Mouse (Mus musculus) CH12.LX (cell line): ENCODE results near the gene Cyp2d22. TPM values are rescaled to one million over a fixed set of nuclear protein-coding genes. Genes with fewer than 3 reads are reported as not detected.
"Not testable (repeated sequence)": the region's sequence is repeated elsewhere in the genome, so short reads cannot be mapped to it uniquely, and the experiment has no call there.

Source experiments
- DNase-seq: peaks from one replicate; pipeline ENCODE4 v3.0.0-alpha.2; 2013; ENCODE audit errors: extremely low read depth
- H3K27ac ChIP-seq: 2 replicates; pipeline ENCODE4 v1.5.1; 2012; ENCODE audit warnings: low read depth, mild to moderate bottlenecking, control low read depth, moderate library complexity; ENCODE audit not compliant: insufficient read depth
- H3K27me3 ChIP-seq: replicated peaks from 2 replicates; pipeline ENCODE3; 2012; ENCODE audit warnings: inconsistent platforms
- H3K36me3 ChIP-seq, 2 experiments: replicated peaks in 1 of 2; 2 replicates each; pipeline versions ENCODE3 to v1.6.1; 2012; ENCODE audit warnings: inconsistent platforms in 1 of 2, low read length in 1 of 2, mild to moderate bottlenecking in 1 of 2, mixed read lengths in 1 of 2, moderate library complexity in 1 of 2; ENCODE audit not compliant: control insufficient read depth in 1 of 2, insufficient read depth in 1 of 2
- H3K4me1 ChIP-seq, 2 experiments: 2 replicates each; pipeline ENCODE4 v1.6.1; 2012; ENCODE audit warnings: inconsistent platforms in 1 of 2, moderate library complexity in 1 of 2; ENCODE audit not compliant: insufficient read depth in 2 of 2, control insufficient read depth in 1 of 2
- H3K4me2 ChIP-seq: 2 replicates; pipeline ENCODE4 v1.6.1; 2012; ENCODE audit warnings: low read depth, mild to moderate bottlenecking, control low read depth; ENCODE audit not compliant: poor library complexity, insufficient read depth, severe bottlenecking
- H3K4me3 ChIP-seq, 3 experiments: fragments of 150-350 bp in 1 of 3; sonication (generic) in 1 of 3; replicated peaks in 1 of 3; 2 replicates each; pipeline versions ENCODE3 to v1.5.1; 2011 to 2012; ENCODE audit warnings: low read depth in 2 of 3, low read length in 2 of 3, mild to moderate bottlenecking in 2 of 3, moderate library complexity in 2 of 3, control low read depth in 1 of 3, improper control_type of control experiment in 1 of 3, inconsistent platforms in 1 of 3, mixed read lengths in 1 of 3; ENCODE audit not compliant: poor library complexity in 1 of 3
- H3K79me2 ChIP-seq: replicated peaks from 2 replicates; pipeline ENCODE4 v1.6.1; 2012; ENCODE audit warnings: mild to moderate bottlenecking, moderate library complexity; ENCODE audit not compliant: control insufficient read depth, poor library complexity, insufficient read depth, severe bottlenecking; ENCODE audit errors: extremely low read depth
- H3K9ac ChIP-seq: 2 replicates; pipeline ENCODE4 v1.6.1; 2012; ENCODE audit warnings: low read depth, mild to moderate bottlenecking, control low read depth, moderate library complexity; ENCODE audit not compliant: insufficient read depth
- H3K9me3 ChIP-seq: replicated peaks from 2 replicates; pipeline ENCODE3; 2012; ENCODE audit warnings: low read length, inconsistent platforms, mixed read lengths
- CHD2 ChIP-seq: IDR thresholded peaks from 2 replicates; pipeline ENCODE4 v1.6.1; 2011; ENCODE audit warnings: low read length, improper control_type of control experiment
- E2F4 ChIP-seq: IDR thresholded peaks from 2 replicates; pipeline ENCODE4 v1.6.1; 2011; ENCODE audit warnings: low read depth, low read length, improper control_type of control experiment; ENCODE audit not compliant: insufficient replicate concordance
- ELF1 ChIP-seq: IDR thresholded peaks from 2 replicates; pipeline ENCODE4 v1.6.1; 2014; ENCODE audit warnings: low read depth, mild to moderate bottlenecking, inconsistent platforms, low read length, improper control_type of control experiment
- KAT2A ChIP-seq: IDR thresholded peaks from 2 replicates; pipeline ENCODE4 v1.6.1; 2012; ENCODE audit warnings: low read length, improper control_type of control experiment, inconsistent platforms; ENCODE audit not compliant: insufficient replicate concordance
- MAX ChIP-seq: IDR thresholded peaks from 2 replicates; pipeline ENCODE4 v1.6.1; 2011; ENCODE audit warnings: low read length, improper control_type of control experiment
- MEF2A ChIP-seq: IDR thresholded peaks from 2 replicates; pipeline ENCODE4 v1.6.1; 2014; ENCODE audit warnings: low read depth, mild to moderate bottlenecking, inconsistent platforms, low read length, improper control_type of control experiment, borderline replicate concordance
- MYC ChIP-seq: IDR thresholded peaks from 2 replicates; pipeline ENCODE4 v1.6.1; 2011; ENCODE audit warnings: low read depth, mild to moderate bottlenecking, improper control_type of control experiment, low read length
- RCOR1 ChIP-seq: conservative IDR thresholded peaks from 2 replicates; pipeline ENCODE4 v1.6.1; 2012; ENCODE audit warnings: low read depth, mild to moderate bottlenecking, inconsistent platforms, low read length, improper control_type of control experiment
- UBTF ChIP-seq: IDR thresholded peaks from 2 replicates; pipeline ENCODE4 v1.6.1; 2012; ENCODE audit warnings: low read depth, mild to moderate bottlenecking, inconsistent platforms, low read length, improper control_type of control experiment, moderate library complexity
- dilution Hi-C: fragments of 300-500 bp; cut with MboI; formaldehyde crosslinking; loops from 2 replicates; pipeline ENCODE4 v1.14.3; 2020; ENCODE audit warnings: low sequenced_read_pairs; ENCODE audit not compliant: extremely low pct_unique_long_range_greater_than_20kb, extremely low pct_ligation_motif_present
- in situ Hi-C: fragments of 300-500 bp; cut with MboI; formaldehyde crosslinking; loops from 3 replicates; pipeline ENCODE4 v1.14.3; 2019; ENCODE audit warnings: low sequenced_read_pairs, low pct_ligation_motif_present, low pct_unique_long_range_greater_than_20kb, mixed read lengths
- polyA plus RNA-seq: library from polyadenylated mRNA; unstranded; fragments of >175 nt; gene quantifications from 2 replicates; pipeline ENCODE4 v1.2.1, GENCODE M21; 2012; ENCODE audit warnings: low read depth; ENCODE audit not compliant: insufficient read length
- total RNA-seq, 2 experiments: library from RNA; depleted of rRNA; stranded (reverse); fragments of 300-350 nt in 1 of 2; fragments of >200 nt in 1 of 2; gene quantifications; 2 replicates each; pipeline ENCODE4 v1.2.3; 2012 to 2014

The Cyp2d22 gene
- total and polyA plus RNA-seq, 3 experiments, result 0.21 to 0.24 TPM; not detected in 1

DNA sequence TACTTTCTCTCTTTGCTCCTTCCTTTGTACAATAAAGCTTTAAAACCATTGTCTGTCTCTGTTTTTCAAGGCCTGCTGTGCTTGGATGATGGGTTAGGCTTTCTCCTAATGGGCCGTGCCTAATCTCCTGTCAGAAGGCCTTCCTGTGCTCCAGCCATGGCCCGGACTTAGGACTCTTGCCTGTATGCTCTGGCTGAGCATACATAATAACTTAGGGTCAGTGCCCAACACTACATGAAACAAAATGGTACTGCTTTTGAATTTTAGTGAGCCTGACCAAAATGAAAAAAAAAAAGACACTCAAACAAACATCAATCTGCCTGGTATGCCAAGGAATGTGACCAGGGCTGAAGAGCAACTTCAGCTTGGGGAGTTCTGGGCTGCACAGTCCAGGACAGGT is 21.5 kb upstream of the Cyp2d22 start:
- Histone ChIP-seq H3K9ac (no peak overlapping the region), H3K27ac (no peak overlapping the region), H3K9me3 (no peaks in the 10 kb centered on the region), H3K4me3 (no peak overlapping the region), H3K27me3 (peaks cover 40% of the 10 kb centered on the region), H3K36me3 (no peaks in the 10 kb centered on the region), H3K79me2 (no peaks in the 10 kb centered on the region), H3K4me1 (no peaks in the 10 kb centered on the region), H3K4me2 (no peak overlapping the region)
- dilution Hi-C loops, result no loop called here
- TF ChIP-seq RCOR1, result no peak
- no peak for TF ChIP-seq MYC
- no peak for TF ChIP-seq ELF1
- TF ChIP-seq CHD2, result no peak
- TF ChIP-seq KAT2A, result no peak
- no peak for TF ChIP-seq UBTF
- no peak for TF ChIP-seq MEF2A
- no peak for TF ChIP-seq E2F4
- no peak for TF ChIP-seq MAX
- DNase-seq, result no peak
- in situ Hi-C loops, result no loop called here

- in situ Hi-C loops, result not testable (repeated sequence)
These were observed 15.9 kb upstream of the Cyp2d22 start for GRCm38 (mm10) chr15:82395955-82396354.

GRCm38 (mm10) chr15:82393922-82394321 is 13.9 kb upstream of the Cyp2d22 start, which contains the start of gene Cyp2d11:
Gene Cyp2d11 (minus strand): TSS chr15:82394022.
- DNase-seq, H3K36me3 ChIP-seq, H3K4me2 ChIP-seq, dilution Hi-C loops, H3K9me3 ChIP-seq, H3K4me3 ChIP-seq, H3K27ac ChIP-seq, in situ Hi-C loops, H3K79me2 ChIP-seq, H3K4me1 ChIP-seq, H3K9ac ChIP-seq: not testable (repeated sequence)
- H3K27me3 ChIP-seq, result peaks cover 23% of the 10 kb centered on the region

More at GRCm38 (mm10) chr15:82395955-82396354, 15.9 kb upstream of the Cyp2d22 start:
- H3K9me3 ChIP-seq, H3K4me1 ChIP-seq, H3K9ac ChIP-seq, H3K79me2 ChIP-seq, DNase-seq, H3K27ac ChIP-seq, H3K4me2 ChIP-seq, H3K4me3 ChIP-seq, H3K36me3 ChIP-seq, dilution Hi-C loops: not testable (repeated sequence)
- peaks cover 28% of the 10 kb centered on the region for H3K27me3 ChIP-seq

DNA sequence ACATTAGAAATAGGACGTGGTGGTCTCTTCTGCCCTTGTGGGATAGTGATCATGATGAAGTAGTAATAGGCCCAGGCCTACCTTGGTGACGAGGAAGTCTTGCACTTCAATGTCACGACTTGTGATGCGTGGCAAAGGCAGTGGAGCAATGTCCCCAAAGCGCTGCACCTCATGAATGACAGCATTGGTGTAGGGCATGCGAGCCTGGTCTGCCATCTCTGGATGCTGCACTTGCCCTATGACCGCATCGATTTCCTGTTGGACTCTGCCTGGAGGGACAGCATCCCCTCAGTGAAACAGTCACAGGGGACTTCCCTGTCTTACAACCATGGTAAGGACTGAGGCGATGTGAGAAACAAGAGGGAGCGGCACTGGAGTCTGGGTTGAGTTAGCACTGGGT is 9.9 kb upstream of the Cyp2d22 start:
- H3K4me3 ChIP-seq, H3K4me2 ChIP-seq, H3K27ac ChIP-seq, H3K9ac ChIP-seq, in situ Hi-C loops, dilution Hi-C loops, H3K9me3 ChIP-seq, H3K79me2 ChIP-seq, H3K4me1 ChIP-seq, DNase-seq, H3K36me3 ChIP-seq: not testable (repeated sequence)
- H3K27me3 ChIP-seq, result peaks cover 46% of the 10 kb centered on the region
